Mouse (Mus musculus): ENCODE measurements around the gene Lrp4. TPM values are rescaled to one million over a fixed set of nuclear protein-coding genes. Genes with fewer than 3 reads are reported as not detected.

Lrp4 gene
- polyA plus RNA-seq (2015; fragmentation: Nextera tagmentation; extraction: Ambion mirVana), result 3.9 and 4.7 TPM in 2 replicates

GRCm38 (mm10) chr2:91457259-91457655 lies at the start of gene Lrp4:
Lrp4 (plus strand) TSS chr2:91457511.

GRCm38 (mm10) chr2:91444286-91444892 lies 12.9 kb upstream of the Lrp4 start, which contains the start of gene 1110051M20Rik:
1110051M20Rik (minus strand) TSS chr2:91444704.

GRCm38 (mm10) chr2:91526294-91527146 lies 69.2 kb downstream of the Lrp4 start, which contains the start of gene Ckap5:
Ckap5 (plus strand) TSS chr2:91526762.

Other genes with a start within 250 kb of the Lrp4 start
- gene Ddb2, start 220.5 kb upstream of the Lrp4 start, polyA plus RNA-seq (2015; fragmentation: Nextera tagmentation; extraction: Ambion mirVana), result 10.0 and 13.9 TPM in 2 replicates
- gene Pacsin3, start 201.6 kb upstream of the Lrp4 start, polyA plus RNA-seq (2015; fragmentation: Nextera tagmentation; extraction: Ambion mirVana), result 30.9 and 62.2 TPM in 2 replicates
- gene Arfgap2, start 192.5 kb upstream of the Lrp4 start, polyA plus RNA-seq (2015; fragmentation: Nextera tagmentation; extraction: Ambion mirVana), result 56.4 and 79.6 TPM in 2 replicates
- gene 1110051M20Rik, start 12.8 kb upstream of the Lrp4 start, polyA plus RNA-seq (2015; fragmentation: Nextera tagmentation; extraction: Ambion mirVana), result 40.5 and 41.8 TPM in 2 replicates
- 27.9 and 33.4 TPM in 2 replicates for gene Ckap5, start 69.3 kb downstream of the Lrp4 start, polyA plus RNA-seq (2015; fragmentation: Nextera tagmentation; extraction: Ambion mirVana)
- gene F2, start 178.9 kb downstream of the Lrp4 start, polyA plus RNA-seq (2015; fragmentation: Nextera tagmentation; extraction: Ambion mirVana), result 26.8 and 30.9 TPM in 2 replicates
- gene Zfp408, start 192.3 kb downstream of the Lrp4 start, polyA plus RNA-seq (2015; fragmentation: Nextera tagmentation; extraction: Ambion mirVana), result 5.7 and 7.9 TPM in 2 replicates
- 74.1 and 82.4 TPM in 2 replicates for gene Arhgap1, start 192.3 kb downstream of the Lrp4 start, polyA plus RNA-seq (2015; fragmentation: Nextera tagmentation; extraction: Ambion mirVana)